Mouse (Mus musculus): ENCODE data around the gene Tnc.

The Tnc gene

GRCm38 (mm10) chr4:64046831-64047493 is at the start of gene Tnc:
Tnc (minus strand) TSS chr4:64047015.
- no peak for DNase-seq (ENCODE audit: extremely low read depth, insufficient read length, low spot score)

- DNase-seq (ENCODE audit: extremely low read depth, insufficient read length, low spot score): peak; percentile 38
Measured at GRCm38 (mm10) chr4:64094221-64094620, 47.4 kb upstream of the Tnc start.

GRCm38 (mm10) chr4:64092857-64093256 is 46.0 kb upstream of the Tnc start:
- no peak for DNase-seq (ENCODE audit: extremely low read depth, insufficient read length, low spot score)

GRCm38 (mm10) chr4:64089378-64089777 is 42.6 kb upstream of the Tnc start:
- DNase-seq (ENCODE audit: extremely low read depth, insufficient read length, low spot score): no peak

GRCm38 (mm10) chr4:64087675-64088074 is 40.9 kb upstream of the Tnc start:
- DNase-seq (ENCODE audit: extremely low read depth, insufficient read length, low spot score): peak; percentile 49

GRCm38 (mm10) chr4:64085993-64086567 is 39.3 kb upstream of the Tnc start:
- no peak for DNase-seq (ENCODE audit: extremely low read depth, insufficient read length, low spot score)

- DNase-seq (ENCODE audit: extremely low read depth, insufficient read length, low spot score): peak; percentile 22
Measured at GRCm38 (mm10) chr4:64083858-64084257, 37.0 kb upstream of the Tnc start.

- peak; percentile 82 for DNase-seq (ENCODE audit: extremely low read depth, insufficient read length, low spot score)
Measured at GRCm38 (mm10) chr4:64078029-64078619, 31.3 kb upstream of the Tnc start.

GRCm38 (mm10) chr4:64076349-64077025 is 29.7 kb upstream of the Tnc start:
- DNase-seq (ENCODE audit: extremely low read depth, insufficient read length, low spot score): peak; percentile 80

- no peak for DNase-seq (ENCODE audit: extremely low read depth, insufficient read length, low spot score)
Measured at GRCm38 (mm10) chr4:64074725-64075124, 27.9 kb upstream of the Tnc start.

- DNase-seq (ENCODE audit: extremely low read depth, insufficient read length, low spot score): no peak
Measured at GRCm38 (mm10) chr4:64067394-64067793, 20.6 kb upstream of the Tnc start.

GRCm38 (mm10) chr4:64065266-64065665 is 18.5 kb upstream of the Tnc start:
- peak; percentile 64 for DNase-seq (ENCODE audit: extremely low read depth, insufficient read length, low spot score)

GRCm38 (mm10) chr4:64058856-64059231 is 12.0 kb upstream of the Tnc start:
- DNase-seq (ENCODE audit: extremely low read depth, insufficient read length, low spot score): no peak

GRCm38 (mm10) chr4:64058048-64058855 is 11.4 kb upstream of the Tnc start:
- no peak for DNase-seq (ENCODE audit: extremely low read depth, insufficient read length, low spot score)

- no peak for DNase-seq (ENCODE audit: extremely low read depth, insufficient read length, low spot score)
Measured at GRCm38 (mm10) chr4:64048177-64048576, 1.4 kb upstream of the Tnc start.

GRCm38 (mm10) chr4:64043893-64044292 is 2.9 kb downstream of the Tnc start:
- no peak for DNase-seq (ENCODE audit: extremely low read depth, insufficient read length, low spot score)

GRCm38 (mm10) chr4:64043371-64043770 is 3.4 kb downstream of the Tnc start:
- no peak for DNase-seq (ENCODE audit: extremely low read depth, insufficient read length, low spot score)

GRCm38 (mm10) chr4:64039091-64039490 is 7.7 kb downstream of the Tnc start:
- no peak for DNase-seq (ENCODE audit: extremely low read depth, insufficient read length, low spot score)

GRCm38 (mm10) chr4:64037513-64037912 is 9.3 kb downstream of the Tnc start:
- no peak for DNase-seq (ENCODE audit: extremely low read depth, insufficient read length, low spot score)

GRCm38 (mm10) chr4:64034724-64035123 is 12.1 kb downstream of the Tnc start:
- DNase-seq (ENCODE audit: extremely low read depth, insufficient read length, low spot score): no peak

GRCm38 (mm10) chr4:64033191-64033590 is 13.6 kb downstream of the Tnc start:
- DNase-seq (ENCODE audit: extremely low read depth, insufficient read length, low spot score): no peak
